Mouse (Mus musculus) midbrain, embryonic 12.5 days (tissue): ENCODE data around the gene Nudt8. TPM values are rescaled to one million over a fixed set of nuclear protein-coding genes. Genes with fewer than 3 reads are reported as not detected.
"Not testable (repeated sequence)": the region's sequence is repeated elsewhere in the genome, so short reads cannot be mapped to it uniquely, and the experiment has no call there.

Experiments
- ATAC-seq: fragments of 200-750 bp; cut with Nextera tagmentation; 2 replicates; pipeline ENCODE4 v1.8.0; 2017; ENCODE audit warnings: low read depth, moderate TSS enrichment, moderate library complexity; ENCODE audit not compliant: low FRiP score
- H3K27ac ChIP-seq: fragments of 300-500 bp; sonication (generic); replicated peaks from 2 replicates; pipeline ENCODE4 v1.5.1; 2016; ENCODE audit warnings: mild to moderate bottlenecking
- H3K27me3 ChIP-seq: fragments of 300-500 bp; sonication (generic); 2 replicates; pipeline ENCODE4 v1.6.1; 2016; ENCODE audit warnings: mild to moderate bottlenecking
- H3K36me3 ChIP-seq: fragments of 300-500 bp; sonication (generic); 2 replicates; pipeline ENCODE4 v1.6.1; 2016
- H3K4me1 ChIP-seq: fragments of 300-500 bp; sonication (generic); 2 replicates; pipeline ENCODE4 v1.6.1; 2016
- H3K4me2 ChIP-seq: fragments of 300-500 bp; sonication (generic); replicated peaks from 2 replicates; pipeline ENCODE4 v1.6.1; 2016; ENCODE audit warnings: mild to moderate bottlenecking, moderate library complexity
- H3K4me3 ChIP-seq: fragments of 300-500 bp; sonication (generic); 2 replicates; pipeline ENCODE4 v1.5.1; 2016; ENCODE audit warnings: mild to moderate bottlenecking
- H3K9ac ChIP-seq: fragments of 300-500 bp; sonication (generic); replicated peaks from 2 replicates; pipeline ENCODE4 v1.6.1; 2016; ENCODE audit warnings: mild to moderate bottlenecking, moderate library complexity
- H3K9me3 ChIP-seq: fragments of 300-500 bp; sonication (generic); 2 replicates; pipeline ENCODE4 v1.6.1; 2016; ENCODE audit warnings: mild to moderate bottlenecking
- WGBS: fragments of 180-500 bp; shearing (Covaris S2); methylation state at CpG from one replicate; pipeline ENCODE4 v1.1.7; 2016; 5-methylcytosine and 5-hydroxymethylcytosine counted together
- polyA plus RNA-seq: library from polyadenylated mRNA; unstranded; fragments of >200 nt; fragmentation: Nextera tagmentation; extraction: Ambion mirVana; gene quantifications from 2 replicates; pipeline ENCODE4 v1.2.1, GENCODE M21; 2016

Gene Nudt8
- polyA plus RNA-seq, 1 experiment from 2014 or later, result 15.6 TPM

- H3K36me3 ChIP-seq, H3K4me2 ChIP-seq, H3K27me3 ChIP-seq, ATAC-seq, H3K9me3 ChIP-seq, H3K9ac ChIP-seq, H3K4me3 ChIP-seq, H3K4me1 ChIP-seq, H3K27ac ChIP-seq: not testable (repeated sequence)
- 90% methylated on average over 5 of the region's 5 CpGs for WGBS
Observed at GRCm38 (mm10) chr19:4044109-4044508, 43.7 kb downstream of the Nudt8 start.

GRCm38 (mm10) chr19:4045966-4046865 is 45.8 kb downstream of the Nudt8 start, which contains the start of gene Gstp2:
Gstp2 (minus strand) TSS chr19:4046023.
- H3K4me1 ChIP-seq, result no peaks in the 10 kb centered on the region
- ATAC-seq, result no peak
- WGBS, result 62% methylated on average over 16 of the region's 16 CpGs
- H3K4me2 ChIP-seq, result no peak within 1 kb of the TSS; the same call in 1 of the 2 replicates
- no peak within 1 kb of the TSS for H3K27ac ChIP-seq
- peaks cover 8% of the 10 kb centered on the region; the same call in 1 of the 2 replicates for H3K27me3 ChIP-seq
- H3K9ac ChIP-seq, result no peak within 1 kb of the TSS
- no peak within 1 kb of the TSS for H3K4me3 ChIP-seq
- H3K36me3 ChIP-seq, result no peaks in the 10 kb centered on the region
- H3K9me3 ChIP-seq, result no peaks in the 10 kb centered on the region

GRCm38 (mm10) chr19:4046866-4047254 is 46.5 kb downstream of the Nudt8 start:
- Histone ChIP-seq H3K27me3 (peaks cover 6% of the 10 kb centered on the region; the same call in 1 of the 2 replicates), H3K4me2 (no peak overlapping the region), H3K4me1 (no peaks in the 10 kb centered on the region), H3K9me3 (no peaks in the 10 kb centered on the region), H3K36me3 (no peaks in the 10 kb centered on the region), H3K4me3 (no peak overlapping the region), H3K9ac (no peak overlapping the region), H3K27ac (no peak overlapping the region)
- 82% methylated on average over 8 of the region's 8 CpGs for WGBS
- no peak for ATAC-seq

GRCm38 (mm10) chr19:4047859-4048258 is 47.5 kb downstream of the Nudt8 start:
- WGBS, result 15% methylated on average over 4 of the region's 4 CpGs
- no peak for ATAC-seq
- H3K27ac ChIP-seq, result no peak overlapping the region
- H3K9me3 ChIP-seq, result no peaks in the 10 kb centered on the region
- H3K4me1 ChIP-seq, result no peaks in the 10 kb centered on the region
- H3K4me2 ChIP-seq, result no peak overlapping the region
- H3K4me3 ChIP-seq, result no peak overlapping the region
- no peak overlapping the region for H3K9ac ChIP-seq
- no peaks in the 10 kb centered on the region for H3K27me3 ChIP-seq
- no peaks in the 10 kb centered on the region for H3K36me3 ChIP-seq

- H3K27me3 ChIP-seq, H3K4me3 ChIP-seq, H3K9ac ChIP-seq, H3K4me1 ChIP-seq, H3K27ac ChIP-seq, H3K4me2 ChIP-seq, ATAC-seq, H3K36me3 ChIP-seq, H3K9me3 ChIP-seq: not testable (repeated sequence)
- 78% methylated on average over 5 of the region's 5 CpGs for WGBS
Observed at GRCm38 (mm10) chr19:4049069-4049468, 48.7 kb downstream of the Nudt8 start.

- Histone ChIP-seq H3K4me1 (no peaks in the 10 kb centered on the region), H3K9ac (no peak overlapping the region), H3K36me3 (no peaks in the 10 kb centered on the region), H3K4me3 (no peak overlapping the region), H3K9me3 (no peaks in the 10 kb centered on the region), H3K27ac (no peak overlapping the region), H3K4me2 (no peak overlapping the region), H3K27me3 (no peaks in the 10 kb centered on the region)
- WGBS, result 92% methylated on average over 5 of the region's 5 CpGs
- ATAC-seq, result no peak
Observed at GRCm38 (mm10) chr19:4051016-4051415, 50.6 kb downstream of the Nudt8 start.

Other genes starting within 250 kb of the Nudt8 start
- gene Kmt5b, start 233.2 kb upstream of the Nudt8 start, polyA plus RNA-seq, result 61.3 and 65.9 TPM in 2 replicates
- 69.1 and 73.9 TPM in 2 replicates for gene Chka, start 148.8 kb upstream of the Nudt8 start, polyA plus RNA-seq
- gene Tcirg1, start 93.4 kb upstream of the Nudt8 start, polyA plus RNA-seq, result 16.3 and 18.7 TPM in 2 replicates
- gene Ndufs8, start 87.8 kb upstream of the Nudt8 start, polyA plus RNA-seq, result 193 and 210 TPM in 2 replicates
- 0.83 and 0.96 TPM in 2 replicates for gene Aldh3b1, start 70.8 kb upstream of the Nudt8 start, polyA plus RNA-seq
- gene Unc93b1, start 65.4 kb upstream of the Nudt8 start, polyA plus RNA-seq, result 8.5 and 10.4 TPM in 2 replicates
- gene Aldh3b3, start 41.9 kb upstream of the Nudt8 start, polyA plus RNA-seq, result not detected in 2 replicates
- gene Aldh3b2, start 28.3 kb upstream of the Nudt8 start, polyA plus RNA-seq, result 0.62 and 1.0 TPM in 2 replicates
- gene Acy3, start 14.0 kb upstream of the Nudt8 start, polyA plus RNA-seq, result 0.88 and 1.3 TPM in 2 replicates
- gene Tbx10, start 7.8 kb upstream of the Nudt8 start, polyA plus RNA-seq, result not detected in 2 replicates
- gene Gm49405, start within 50 bp of the Nudt8 start, polyA plus RNA-seq, result 3.5 and 4.5 TPM in 2 replicates
- 3.6 and 5.2 TPM in 2 replicates for gene Doc2g, start 2.7 kb downstream of the Nudt8 start, polyA plus RNA-seq
- gene Ndufv1, start 12.2 kb downstream of the Nudt8 start, polyA plus RNA-seq, result 181 and 188 TPM in 2 replicates
- gene Gstp1, start 37.4 kb downstream of the Nudt8 start, polyA plus RNA-seq, result 323 and 328 TPM in 2 replicates
- gene Gstp2, start 45.4 kb downstream of the Nudt8 start, polyA plus RNA-seq, result 1.6 and 2.4 TPM in 2 replicates
- gene Gstp3, start 59.0 kb downstream of the Nudt8 start, polyA plus RNA-seq, result not detected in 2 replicates
- gene Cabp2, start 81.0 kb downstream of the Nudt8 start, polyA plus RNA-seq, result not detected in 2 replicates
- 66.7 and 68.0 TPM in 2 replicates for gene Cdk2ap2, start 96.6 kb downstream of the Nudt8 start, polyA plus RNA-seq
- 27.2 and 29.0 TPM in 2 replicates for gene Pitpnm1, start 99.4 kb downstream of the Nudt8 start, polyA plus RNA-seq
- gene Aip, start 125.3 kb downstream of the Nudt8 start, polyA plus RNA-seq, result 59.5 and 63.6 TPM in 2 replicates
- gene Gpr152, start 139.2 kb downstream of the Nudt8 start, polyA plus RNA-seq, result not detected in 2 replicates
- gene Cabp4, start 143.5 kb downstream of the Nudt8 start, polyA plus RNA-seq, result 0.12 and 0.14 TPM in 2 replicates
- 121 and 133 TPM in 2 replicates for gene Coro1b, start 148.0 kb downstream of the Nudt8 start, polyA plus RNA-seq
- 0.42 and 0.71 TPM in 2 replicates for gene Ptprcap, start 153.0 kb downstream of the Nudt8 start, polyA plus RNA-seq
- gene Rps6kb2, start 162.8 kb downstream of the Nudt8 start, polyA plus RNA-seq, result 62.8 and 63.3 TPM in 2 replicates
- gene Carns1, start 174.9 kb downstream of the Nudt8 start, polyA plus RNA-seq, result 3.8 and 4.2 TPM in 2 replicates
- gene Tbc1d10c, start 190.7 kb downstream of the Nudt8 start, polyA plus RNA-seq, result 0.73 and 0.86 TPM in 2 replicates
- 709 and 733 TPM in 2 replicates for gene Ppp1ca, start 191.5 kb downstream of the Nudt8 start, polyA plus RNA-seq
- 35.0 and 41.5 TPM in 2 replicates for gene Rad9a, start 201.1 kb downstream of the Nudt8 start, polyA plus RNA-seq
- 0.48 and 0.94 TPM in 2 replicates for gene Clcf1, start 213.7 kb downstream of the Nudt8 start, polyA plus RNA-seq
- not detected in 2 replicates for gene AC109138.7, start 213.8 kb downstream of the Nudt8 start, polyA plus RNA-seq
- 15.2 and 16.1 TPM in 2 replicates for gene Pold4, start 231.3 kb downstream of the Nudt8 start, polyA plus RNA-seq